Mouse (Mus musculus): ENCODE results near the gene Nkg7. TPM values are rescaled to one million over a fixed set of nuclear protein-coding genes. Genes with fewer than 3 reads are reported as not detected.

Nkg7 gene
- total RNA-seq (2023), result 18.8 and 33.1 TPM in 2 replicates

GRCm38 (mm10) chr7:43436341-43437255 is at the start of gene Nkg7:
TSS of gene Nkg7 (plus strand) at chr7:43437073.

GRCm38 (mm10) chr7:43408131-43408553 is 28.7 kb upstream of the Nkg7 start, which contains the start of gene Siglecg:
TSS of gene Siglecg (plus strand) at chr7:43408204.

GRCm38 (mm10) chr7:43427406-43427805 is 9.5 kb upstream of the Nkg7 start, which contains the start of gene Lim2:
TSS of gene Lim2 (plus strand) at chr7:43427670.

DNA sequence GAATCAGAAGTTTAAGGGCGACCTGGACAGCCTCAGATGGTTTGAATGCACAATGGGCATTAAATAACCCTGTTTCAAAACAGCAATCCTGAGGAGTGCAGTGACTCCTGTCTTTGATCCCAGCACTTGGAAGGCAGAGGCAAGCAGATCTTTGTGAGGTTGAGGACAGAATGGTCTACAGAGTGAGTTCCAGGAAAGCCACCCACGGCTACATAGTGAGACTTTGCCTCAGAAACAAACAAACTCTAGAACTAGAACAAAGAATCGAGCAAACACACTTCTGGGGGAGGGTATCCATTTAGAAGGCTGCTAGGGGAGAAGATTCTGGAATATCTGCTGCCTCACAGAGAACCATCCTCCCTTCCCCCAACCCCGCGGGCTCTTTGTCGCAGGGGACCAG is 3.6 kb downstream of the Nkg7 start, which contains the start of gene Cldnd2:
TSS of gene Cldnd2 (plus strand) at position 301 of the 400 bp plus-strand sequence.

DNA sequence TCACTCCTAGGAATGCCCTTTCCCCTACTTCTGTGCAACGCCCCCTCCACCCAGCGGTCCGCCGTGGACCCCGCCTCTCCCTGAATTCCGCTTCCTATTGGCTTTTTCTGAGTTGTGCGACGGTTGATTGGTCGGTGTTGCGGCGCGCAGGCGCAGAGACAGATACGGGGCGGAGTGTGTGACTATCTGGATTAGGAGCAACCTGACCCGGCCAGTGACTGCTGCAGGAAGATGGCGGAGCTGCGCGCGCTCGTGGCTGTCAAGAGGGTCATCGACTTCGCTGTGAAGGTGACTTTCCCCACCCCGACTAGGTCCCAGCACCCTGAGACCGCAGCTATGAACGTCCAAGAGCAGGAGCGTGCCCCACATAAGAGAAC is 7.0 kb downstream of the Nkg7 start, which contains the start of the genes Etfb and Gm45233:
TSS of gene Etfb (plus strand) at position 167 of the 377 bp plus-strand sequence.
TSS of gene Gm45233 (plus strand) at position 212 of the 377 bp plus-strand sequence.

DNA sequence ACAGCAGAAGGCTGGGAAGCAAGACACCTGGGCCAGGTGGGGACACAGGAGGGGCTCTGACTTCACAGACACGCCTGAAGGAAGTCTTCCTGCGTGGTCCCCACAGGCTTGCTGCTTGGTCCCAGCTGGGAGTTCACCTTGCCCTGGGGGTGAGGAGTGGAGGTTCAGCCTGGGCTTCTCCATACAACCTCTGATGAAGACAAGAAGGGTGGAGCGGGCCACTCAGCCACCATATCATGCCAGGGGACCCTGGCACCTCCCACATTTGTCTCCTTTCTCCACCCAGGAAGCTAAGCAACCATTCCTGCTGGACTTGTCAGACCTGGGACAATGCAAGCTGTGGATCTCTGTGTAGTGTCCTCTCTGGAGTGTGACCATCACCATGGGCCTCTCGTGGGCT is 26.0 kb downstream of the Nkg7 start, which contains the start of gene Vsig10l:
TSS of gene Vsig10l (plus strand) at position 301 of the 400 bp plus-strand sequence.

Other genes starting within 250 kb of the Nkg7 start
- gene Zfp715, start 123.8 kb upstream of the Nkg7 start, total RNA-seq (2023), result 18.1 and 26.7 TPM in 2 replicates
- 9.6 and 11.8 TPM in 2 replicates for gene Siglecf, start 85.7 kb upstream of the Nkg7 start, total RNA-seq (2023)
- gene Siglecg, start 28.9 kb upstream of the Nkg7 start, total RNA-seq (2023), result 61.1 and 72.3 TPM in 2 replicates
- gene Lim2, start 9.4 kb upstream of the Nkg7 start, total RNA-seq (2023), result not detected in 2 replicates
- not detected in 2 replicates for gene Cldnd2, start 3.7 kb downstream of the Nkg7 start, total RNA-seq (2023)
- 51.2 and 76.8 TPM in 2 replicates for gene Etfb, start 7.0 kb downstream of the Nkg7 start, total RNA-seq (2023)
- gene Gm45233, start 7.1 kb downstream of the Nkg7 start, total RNA-seq (2023), result not detected in 2 replicates
- 9.9 and 11.4 TPM in 2 replicates for gene Vsig10l, start 26.1 kb downstream of the Nkg7 start, total RNA-seq (2023)
- not detected in 2 replicates for gene Iglon5, start 53.0 kb downstream of the Nkg7 start, total RNA-seq (2023)
- gene 4931406B18Rik, start 68.9 kb downstream of the Nkg7 start, total RNA-seq (2023), result 0.98 TPM in 1 of 2 replicates, not detected in the other
- 529 and 701 TPM in 2 replicates for gene Cd33, start 107.4 kb downstream of the Nkg7 start, total RNA-seq (2023)
- 3.1 and 3.6 TPM in 2 replicates for gene Zfp658, start 125.2 kb downstream of the Nkg7 start, total RNA-seq (2023)
- gene Zfp719, start 142.5 kb downstream of the Nkg7 start, total RNA-seq (2023), result 11.0 and 12.6 TPM in 2 replicates
- 0.41 and 0.63 TPM in 2 replicates for gene Zfp819, start 170.1 kb downstream of the Nkg7 start, total RNA-seq (2023)
- not detected in 2 replicates for gene Ceacam18, start 197.6 kb downstream of the Nkg7 start, total RNA-seq (2023)
- gene Siglece, start 223.1 kb downstream of the Nkg7 start, total RNA-seq (2023), result 153 and 158 TPM in 2 replicates
- gene Ctu1, start 234.9 kb downstream of the Nkg7 start, total RNA-seq (2023), result 2.6 and 3.2 TPM in 2 replicates